ENCODE assay signal across 8 mouse cellular contexts in genomic region chr7:126796350-126796932, GRCm38 (mm10). TPM values are rescaled to one million over a fixed set of nuclear protein-coding genes. Genes with fewer than 3 reads are reported as not detected.
DNase-seq lines count a peak whose midpoint lies in the region; ATAC-seq lines count a peak whose summit lies in the region.

No protein-coding gene starts in this region.

- H3K9ac ChIP-seq in lung, embryonic 16.5 days (ENCODE audit: low read length), result peak overlapping the region; percentile 86; the same call in 1 of the 2 replicates
- no peak overlapping the region for H3K9ac ChIP-seq in embryonic facial prominence, embryonic 11.5 days (replicated peaks; ENCODE audit: low read length)
- 0 out of 2 replicates have a peak overlapping the region, but pooled peaks have one; percentile 70 for H3K9ac ChIP-seq in midbrain, embryonic 15.5 days

- DNase-seq in CD4-positive, CD25-positive, alpha-beta regulatory T cell, adult 2 months (ENCODE audit: low read depth, low spot score), result peak; percentile 53
- DNase-seq in lung, postnatal 4 days, result no peak
- DNase-seq in embryonic facial prominence, embryonic 11.5 days (ENCODE audit: low spot score), result peak; percentile 45
- peak; percentile 61 to 70 for DNase-seq in kidney, postnatal 4 days

- 73% methylated on average over 8 of the region's 8 CpGs for WGBS in lung, embryonic 16.5 days
- WGBS in embryonic facial prominence, embryonic 11.5 days, result 83% methylated on average over 8 of the region's 8 CpGs
- 78% methylated on average over 8 of the region's 8 CpGs for WGBS in midbrain, embryonic 15.5 days

- peaks cover 24% of the 10 kb centered on the region for H3K36me3 ChIP-seq in lung, embryonic 16.5 days (ENCODE audit: control insufficient read depth, insufficient read depth, low read length)
- H3K36me3 ChIP-seq in embryonic facial prominence, embryonic 11.5 days (replicated peaks; ENCODE audit: control insufficient read depth, insufficient read depth, low read depth, low read length), result peaks cover 9% of the 10 kb centered on the region
- peaks cover 13% of the 10 kb centered on the region for H3K36me3 ChIP-seq in midbrain, embryonic 15.5 days (replicated peaks)

- no peaks in the 10 kb centered on the region for H3K27me3 ChIP-seq in lung, embryonic 16.5 days (ENCODE audit: control insufficient read depth, insufficient read depth, low read depth, low read length)
- H3K27me3 ChIP-seq in embryonic facial prominence, embryonic 11.5 days (ENCODE audit: control insufficient read depth, insufficient read depth, low read length), result no peaks in the 10 kb centered on the region
- H3K27me3 ChIP-seq in midbrain, embryonic 15.5 days (replicated peaks), result no peaks in the 10 kb centered on the region

- no peak overlapping the region for H3K4me3 ChIP-seq in lung, embryonic 16.5 days (ENCODE audit: low read length)
- no peak overlapping the region for H3K4me3 ChIP-seq in embryonic facial prominence, embryonic 11.5 days (ENCODE audit: low read depth, low read length)
- H3K4me3 ChIP-seq in midbrain, embryonic 15.5 days, result no peak overlapping the region

- peaks cover 30% of the 10 kb centered on the region for H3K4me1 ChIP-seq in lung, embryonic 16.5 days (replicated peaks; ENCODE audit: control insufficient read depth, insufficient read depth, low read length)
- H3K4me1 ChIP-seq in embryonic facial prominence, embryonic 11.5 days (ENCODE audit: control insufficient read depth, insufficient read depth, low read length), result peaks cover 3% of the 10 kb centered on the region
- peaks cover 47% of the 10 kb centered on the region for H3K4me1 ChIP-seq in midbrain, embryonic 15.5 days

- peak overlapping the region; percentile 88; the same call in 1 of the 2 replicates for H3K4me2 ChIP-seq in lung, embryonic 16.5 days (ENCODE audit: low read depth, low read length)
- H3K4me2 ChIP-seq in embryonic facial prominence, embryonic 11.5 days (ENCODE audit: low read depth, low read length), result no peak overlapping the region
- H3K4me2 ChIP-seq in midbrain, embryonic 15.5 days, result no peak overlapping the region

- no peaks in the 10 kb centered on the region for H3K9me3 ChIP-seq in lung, embryonic 16.5 days (ENCODE audit: control insufficient read depth, low read length)
- no peaks in the 10 kb centered on the region for H3K9me3 ChIP-seq in embryonic facial prominence, embryonic 11.5 days (replicated peaks; ENCODE audit: control insufficient read depth, low read length)
- no peaks in the 10 kb centered on the region for H3K9me3 ChIP-seq in midbrain, embryonic 15.5 days

- no peak overlapping the region for H3K27ac ChIP-seq in lung, embryonic 16.5 days (ENCODE audit: low read length)
- H3K27ac ChIP-seq in embryonic facial prominence, embryonic 11.5 days (replicated peaks; ENCODE audit: low read depth, low read length), result no peak overlapping the region
- H3K27ac ChIP-seq in midbrain, embryonic 15.5 days, result no peak overlapping the region

- ATAC-seq in CD4-positive, CD25-positive, alpha-beta regulatory T cell, adult 4 months, result no peak
- ATAC-seq in lung, embryonic 16.5 days (ENCODE audit: low read depth), result no peak
- no peak for ATAC-seq in embryonic facial prominence, embryonic 11.5 days (replicated peaks; ENCODE audit: insufficient number of reproducible peaks, low FRiP score, low TSS enrichment, low read depth)
- no peak for ATAC-seq in midbrain, embryonic 15.5 days (replicated peaks)
- no peak for ATAC-seq in megakaryocyte progenitor cell, adult 5-6 weeks (replicated peaks; ENCODE audit: poor library complexity)

RNA-seq across cellular contexts. Expression of gene Fam57b, which starts 1.0 kb away (rescaled TPM):
- polyA plus RNA-seq in CD4-positive, CD25-positive, alpha-beta regulatory T cell, adult 4 months (2017; shearing (Covaris generic)), result not detected
- 0.36 and 0.38 TPM in 2 replicates for polyA plus RNA-seq in lung, embryonic 16.5 days (2015; fragmentation: Nextera tagmentation; extraction: Ambion mirVana)
- 2.4 and 2.5 TPM in 2 replicates for polyA plus RNA-seq in embryonic facial prominence, embryonic 11.5 days (2014; fragmentation: Nextera tagmentation; extraction: Ambion mirVana)
- 60.4 and 65.4 TPM in 2 replicates for polyA plus RNA-seq in midbrain, embryonic 15.5 days (2015; fragmentation: Nextera tagmentation; extraction: Ambion mirVana)
- total RNA-seq in megakaryocyte progenitor cell, adult 5-6 weeks (2015), result not detected in 2 replicates
- total RNA-seq in megakaryocyte progenitor cell, adult 5-6 weeks (2017), result not detected in 2 replicates

RNA-seq across cellular contexts. Expression of gene Ppp4c, which starts 4.1 kb away (rescaled TPM):
- 100 to 1,000 TPM; 139 to 140 TPM for polyA plus RNA-seq in CD4-positive, CD25-positive, alpha-beta regulatory T cell, adult 4 months (2017; shearing (Covaris generic))
- polyA plus RNA-seq in lung, embryonic 16.5 days (2015; fragmentation: Nextera tagmentation; extraction: Ambion mirVana), result 232 and 243 TPM in 2 replicates
- polyA plus RNA-seq in embryonic facial prominence, embryonic 11.5 days (2014; fragmentation: Nextera tagmentation; extraction: Ambion mirVana), result 374 and 401 TPM in 2 replicates
- polyA plus RNA-seq in midbrain, embryonic 15.5 days (2015; fragmentation: Nextera tagmentation; extraction: Ambion mirVana), result 191 and 192 TPM in 2 replicates
- 209 and 216 TPM in 2 replicates for total RNA-seq in megakaryocyte progenitor cell, adult 5-6 weeks (2015)
- total RNA-seq in megakaryocyte progenitor cell, adult 5-6 weeks (2017), result 113 and 131 TPM in 2 replicates

RNA-seq across cellular contexts. Expression of gene Tbx6, which starts 15.2 kb away (rescaled TPM):
- 1 to 10 TPM; 5.9 to 7.5 TPM for polyA plus RNA-seq in CD4-positive, CD25-positive, alpha-beta regulatory T cell, adult 4 months (2017; shearing (Covaris generic))
- 0.25 and 0.68 TPM in 2 replicates for polyA plus RNA-seq in lung, embryonic 16.5 days (2015; fragmentation: Nextera tagmentation; extraction: Ambion mirVana)
- polyA plus RNA-seq in embryonic facial prominence, embryonic 11.5 days (2014; fragmentation: Nextera tagmentation; extraction: Ambion mirVana), result 0.18 and 0.27 TPM in 2 replicates
- 0.37 and 0.57 TPM in 2 replicates for polyA plus RNA-seq in midbrain, embryonic 15.5 days (2015; fragmentation: Nextera tagmentation; extraction: Ambion mirVana)
- total RNA-seq in megakaryocyte progenitor cell, adult 5-6 weeks (2015), result 0.34 and 0.42 TPM in 2 replicates
- 0.14 TPM in 1 of 2 replicates, not detected in the other for total RNA-seq in megakaryocyte progenitor cell, adult 5-6 weeks (2017)

RNA-seq across cellular contexts. Expression of gene Ypel3, which starts 19.7 kb away (rescaled TPM):
- polyA plus RNA-seq in CD4-positive, CD25-positive, alpha-beta regulatory T cell, adult 4 months (2017; shearing (Covaris generic)), result 10 to 100 TPM; 58.4 to 83.8 TPM
- 111 and 123 TPM in 2 replicates for polyA plus RNA-seq in lung, embryonic 16.5 days (2015; fragmentation: Nextera tagmentation; extraction: Ambion mirVana)
- 89.1 and 109 TPM in 2 replicates for polyA plus RNA-seq in embryonic facial prominence, embryonic 11.5 days (2014; fragmentation: Nextera tagmentation; extraction: Ambion mirVana)
- 201 and 224 TPM in 2 replicates for polyA plus RNA-seq in midbrain, embryonic 15.5 days (2015; fragmentation: Nextera tagmentation; extraction: Ambion mirVana)
- 25.4 and 32.4 TPM in 2 replicates for total RNA-seq in megakaryocyte progenitor cell, adult 5-6 weeks (2015)
- 11.8 and 15.1 TPM in 2 replicates for total RNA-seq in megakaryocyte progenitor cell, adult 5-6 weeks (2017)

RNA-seq across cellular contexts. Expression of gene Gdpd3, which starts 30.3 kb away (rescaled TPM):
- polyA plus RNA-seq in CD4-positive, CD25-positive, alpha-beta regulatory T cell, adult 4 months (2017; shearing (Covaris generic)), result 10 to 100 TPM; 13.9 to 17.4 TPM
- polyA plus RNA-seq in lung, embryonic 16.5 days (2015; fragmentation: Nextera tagmentation; extraction: Ambion mirVana), result 2.9 and 4.2 TPM in 2 replicates
- 0.60 and 1.3 TPM in 2 replicates for polyA plus RNA-seq in embryonic facial prominence, embryonic 11.5 days (2014; fragmentation: Nextera tagmentation; extraction: Ambion mirVana)
- 2.2 and 2.3 TPM in 2 replicates for polyA plus RNA-seq in midbrain, embryonic 15.5 days (2015; fragmentation: Nextera tagmentation; extraction: Ambion mirVana)
- 8.4 and 13.3 TPM in 2 replicates for total RNA-seq in megakaryocyte progenitor cell, adult 5-6 weeks (2015)
- 7.1 and 7.7 TPM in 2 replicates for total RNA-seq in megakaryocyte progenitor cell, adult 5-6 weeks (2017)

Comparison
In these comparisons a context has a peak if more than half of its experiments do, and no peak if none do; other contexts are left out.
1. DNase-seq: peak in CD4-positive, CD25-positive, alpha-beta regulatory T cell, adult 2 months (single experiment), embryonic facial prominence, embryonic 11.5 days (single experiment) and kidney, postnatal 4 days (2 of 2); none in lung, postnatal 4 days (0 of 2).
2. RNA of gene Fam57b, which starts 1.0 kb away (polyA plus RNA-seq): 60.4 to 65.4 TPM in midbrain, embryonic 15.5 days; 2.4 to 2.5 TPM in embryonic facial prominence, embryonic 11.5 days, 0.36 to 0.38 TPM in lung, embryonic 16.5 days and not detected in CD4-positive, CD25-positive, alpha-beta regulatory T cell, adult 4 months; every median in the first group is over 10 times any median in the second.